Mouse (Mus musculus): ENCODE data around the gene Akap17b.
"Not testable (repeated sequence)": the region's sequence is repeated elsewhere in the genome, so short reads cannot be mapped to it uniquely, and the experiment has no call there.

Gene Akap17b

GRCm38 (mm10) chrX:36644657-36645551 lies at the start of gene Akap17b:
Gene Akap17b (minus strand): TSS chrX:36645395.
- in situ Hi-C loops (cut with MboI; ENCODE audit: low pct_unique_long_range_greater_than_20kb in 1 of 2, low sequenced_read_pairs in 2 of 2, unreplicated experiment in 1 of 2), result no loop called here

- in situ Hi-C loops (cut with MboI; ENCODE audit: low pct_unique_long_range_greater_than_20kb in 1 of 2, low sequenced_read_pairs in 2 of 2, unreplicated experiment in 1 of 2), result no loop called here
Measured at GRCm38 (mm10) chrX:36691365-36691764, 46.2 kb upstream of the Akap17b start.

GRCm38 (mm10) chrX:36689655-36690054 lies 44.5 kb upstream of the Akap17b start:
- in situ Hi-C loops (cut with MboI; ENCODE audit: low pct_unique_long_range_greater_than_20kb in 1 of 2, low sequenced_read_pairs in 2 of 2, unreplicated experiment in 1 of 2), result no loop called here

- in situ Hi-C loops (cut with MboI; ENCODE audit: low pct_unique_long_range_greater_than_20kb in 1 of 2, low sequenced_read_pairs in 2 of 2, unreplicated experiment in 1 of 2), result no loop called here
Measured at GRCm38 (mm10) chrX:36676836-36677235, 31.6 kb upstream of the Akap17b start.

GRCm38 (mm10) chrX:36672708-36673107 lies 27.5 kb upstream of the Akap17b start:
- in situ Hi-C loops (cut with MboI; ENCODE audit: low pct_unique_long_range_greater_than_20kb in 1 of 2, low sequenced_read_pairs in 2 of 2, unreplicated experiment in 1 of 2), result no loop called here

GRCm38 (mm10) chrX:36640046-36640445 lies 5.1 kb downstream of the Akap17b start:
- in situ Hi-C loops (cut with MboI; ENCODE audit: low pct_unique_long_range_greater_than_20kb in 1 of 2, low sequenced_read_pairs in 2 of 2, unreplicated experiment in 1 of 2), result no loop called here

- in situ Hi-C loops (cut with MboI; ENCODE audit: low pct_unique_long_range_greater_than_20kb in 1 of 2, low sequenced_read_pairs in 2 of 2, unreplicated experiment in 1 of 2), result no loop called here
Measured at GRCm38 (mm10) chrX:36630771-36631170, 14.4 kb downstream of the Akap17b start.

- in situ Hi-C loops (cut with MboI; ENCODE audit: low pct_unique_long_range_greater_than_20kb in 1 of 2, low sequenced_read_pairs in 2 of 2, unreplicated experiment in 1 of 2), result no loop called here
Measured at GRCm38 (mm10) chrX:36628102-36628501, 17.1 kb downstream of the Akap17b start.

- in situ Hi-C loops (cut with MboI; ENCODE audit: low pct_unique_long_range_greater_than_20kb in 1 of 2, low sequenced_read_pairs in 2 of 2, unreplicated experiment in 1 of 2), result no loop called here
Measured at GRCm38 (mm10) chrX:36609117-36609516, 36.1 kb downstream of the Akap17b start.

GRCm38 (mm10) chrX:36604040-36604439 lies 41.2 kb downstream of the Akap17b start:
- in situ Hi-C loops (cut with MboI; ENCODE audit: low pct_unique_long_range_greater_than_20kb in 1 of 2, low sequenced_read_pairs in 2 of 2, unreplicated experiment in 1 of 2), result no loop called here

GRCm38 (mm10) chrX:36602926-36603325 lies 42.3 kb downstream of the Akap17b start:
- in situ Hi-C loops (cut with MboI; ENCODE audit: low pct_unique_long_range_greater_than_20kb in 1 of 2, low sequenced_read_pairs in 2 of 2, unreplicated experiment in 1 of 2), result no loop called here

- in situ Hi-C loops (cut with MboI; ENCODE audit: low pct_unique_long_range_greater_than_20kb in 1 of 2, low sequenced_read_pairs in 2 of 2, unreplicated experiment in 1 of 2), result no loop called here
Measured at GRCm38 (mm10) chrX:36600066-36600465, 45.1 kb downstream of the Akap17b start.

- in situ Hi-C loops (cut with MboI; ENCODE audit: low pct_unique_long_range_greater_than_20kb in 1 of 2, low sequenced_read_pairs in 2 of 2, unreplicated experiment in 1 of 2), result no loop called here
Measured at GRCm38 (mm10) chrX:36599656-36600055, 45.5 kb downstream of the Akap17b start.

- in situ Hi-C loops (cut with MboI; ENCODE audit: low pct_unique_long_range_greater_than_20kb in 1 of 2, low sequenced_read_pairs in 2 of 2, unreplicated experiment in 1 of 2), result no loop called here
Measured at GRCm38 (mm10) chrX:36598861-36599344, 46.3 kb downstream of the Akap17b start.

GRCm38 (mm10) chrX:36598390-36598810 lies 46.8 kb downstream of the Akap17b start:
- in situ Hi-C loops (cut with MboI; ENCODE audit: low pct_unique_long_range_greater_than_20kb in 1 of 2, low sequenced_read_pairs in 2 of 2, unreplicated experiment in 1 of 2), result no loop called here

- in situ Hi-C loops (cut with MboI; ENCODE audit: low pct_unique_long_range_greater_than_20kb in 1 of 2, low sequenced_read_pairs in 2 of 2, unreplicated experiment in 1 of 2), result no loop called here
Measured at GRCm38 (mm10) chrX:36597707-36598389, 47.3 kb downstream of the Akap17b start, which contains the start of gene Pgrmc1. Gene Pgrmc1 (plus strand): TSS chrX:36598206.

- in situ Hi-C loops (cut with MboI; ENCODE audit: low pct_unique_long_range_greater_than_20kb in 1 of 2, low sequenced_read_pairs in 2 of 2, unreplicated experiment in 1 of 2), result not testable (repeated sequence)
Measured at GRCm38 (mm10) chrX:36596483-36597120, 48.6 kb downstream of the Akap17b start.

- in situ Hi-C loops (cut with MboI; ENCODE audit: low pct_unique_long_range_greater_than_20kb in 1 of 2, low sequenced_read_pairs in 2 of 2, unreplicated experiment in 1 of 2), result no loop called here
Measured at GRCm38 (mm10) chrX:36595247-36595646, 49.9 kb downstream of the Akap17b start.

- in situ Hi-C loops (cut with MboI; ENCODE audit: low pct_unique_long_range_greater_than_20kb in 1 of 2, low sequenced_read_pairs in 2 of 2, unreplicated experiment in 1 of 2), result no loop called here
Measured at GRCm38 (mm10) chrX:36591539-36591938, 53.7 kb downstream of the Akap17b start.

Measured in mouse embryonic stem cell (cell line).